Mouse (Mus musculus) embryonic facial prominence, embryonic 15.5 days (tissue): ENCODE measurements around the gene Scgb2b20. TPM values are rescaled to one million over a fixed set of nuclear protein-coding genes. Genes with fewer than 3 reads are reported as not detected.
"Not testable (repeated sequence)": the region's sequence is repeated elsewhere in the genome, so short reads cannot be mapped to it uniquely, and the experiment has no call there.

ENCODE experiments used
- ATAC-seq: fragments of 200-750 bp; cut with Nextera tagmentation; 2 replicates; pipeline ENCODE4 v1.8.0; 2017; ENCODE audit warnings: low read depth, moderate TSS enrichment; ENCODE audit not compliant: insufficient number of reproducible peaks, low FRiP score, low TSS enrichment
- H3K27ac ChIP-seq: fragments of 300-500 bp; sonication (generic); replicated peaks from 2 replicates; pipeline ENCODE4 v1.5.1; 2015; ENCODE audit warnings: mild to moderate bottlenecking, inconsistent platforms
- H3K27me3 ChIP-seq: fragments of 300-500 bp; sonication (generic); 2 replicates; pipeline ENCODE4 v1.6.1; 2015; ENCODE audit warnings: inconsistent platforms
- H3K36me3 ChIP-seq: fragments of 300-500 bp; sonication (generic); 2 replicates; pipeline ENCODE4 v1.6.1; 2015; ENCODE audit warnings: mild to moderate bottlenecking, inconsistent platforms
- H3K4me1 ChIP-seq: fragments of 300-500 bp; sonication (generic); 2 replicates; pipeline ENCODE4 v1.6.1; 2015; ENCODE audit warnings: inconsistent platforms
- H3K4me2 ChIP-seq: fragments of 300-500 bp; sonication (generic); replicated peaks from 2 replicates; pipeline ENCODE4 v1.6.1; 2015; ENCODE audit warnings: mild to moderate bottlenecking, inconsistent platforms
- H3K4me3 ChIP-seq: fragments of 300-500 bp; sonication (generic); replicated peaks from 2 replicates; pipeline ENCODE4 v1.5.1; 2015; ENCODE audit warnings: mild to moderate bottlenecking, inconsistent platforms
- H3K9ac ChIP-seq: fragments of 300-500 bp; sonication (generic); 2 replicates; pipeline ENCODE4 v1.6.1; 2015; ENCODE audit warnings: inconsistent platforms
- H3K9me3 ChIP-seq: fragments of 300-500 bp; sonication (generic); replicated peaks from 2 replicates; pipeline ENCODE4 v1.6.1; 2016; ENCODE audit warnings: inconsistent platforms
- WGBS: fragments of 180-500 bp; shearing (Covaris S2); methylation state at CpG from one replicate; pipeline ENCODE4 v1.1.7; 2015; 5-methylcytosine and 5-hydroxymethylcytosine counted together
- polyA plus RNA-seq: library from polyadenylated mRNA; unstranded; fragments of >200 nt; fragmentation: Nextera tagmentation; extraction: Ambion mirVana; gene quantifications from 2 replicates; pipeline ENCODE4 v1.2.1, GENCODE M21; 2015

Scgb2b20 gene
- not detected in 2 replicates for polyA plus RNA-seq

- H3K27me3 ChIP-seq, H3K27ac ChIP-seq, H3K36me3 ChIP-seq, H3K4me1 ChIP-seq, H3K9me3 ChIP-seq, H3K4me2 ChIP-seq, ATAC-seq, H3K4me3 ChIP-seq, H3K9ac ChIP-seq: not testable (repeated sequence)
- 87% methylated on average over 2 of the region's 2 CpGs for WGBS
These were observed at the start of gene Scgb2b20 for GRCm38 (mm10) chr7:33366222-33366621. Gene Scgb2b20 (minus strand): TSS chr7:33366322.

- not testable (repeated sequence) for H3K4me3 ChIP-seq, H3K9me3 ChIP-seq, H3K36me3 ChIP-seq, ATAC-seq, H3K4me1 ChIP-seq, H3K27me3 ChIP-seq, H3K4me2 ChIP-seq, H3K9ac ChIP-seq, H3K27ac ChIP-seq
- WGBS, result 44% methylated on average over 1 of the region's 1 CpGs
These were observed 43.6 kb upstream of the Scgb2b20 start for GRCm38 (mm10) chr7:33409681-33410080.

GRCm38 (mm10) chr7:33401650-33402049 is 35.5 kb upstream of the Scgb2b20 start:
- Histone ChIP-seq H3K4me2 (no peak overlapping the region), H3K27ac (no peak overlapping the region), H3K9me3 (peaks cover 6% of the 10 kb centered on the region; the same call in 1 of the 2 replicates), H3K36me3 (no peaks in the 10 kb centered on the region), H3K4me1 (no peaks in the 10 kb centered on the region), H3K27me3 (no peaks in the 10 kb centered on the region), H3K4me3 (no peak overlapping the region), H3K9ac (no peak overlapping the region)
- WGBS, result 63% methylated on average over 1 of the region's 1 CpGs
- no peak for ATAC-seq

DNA sequence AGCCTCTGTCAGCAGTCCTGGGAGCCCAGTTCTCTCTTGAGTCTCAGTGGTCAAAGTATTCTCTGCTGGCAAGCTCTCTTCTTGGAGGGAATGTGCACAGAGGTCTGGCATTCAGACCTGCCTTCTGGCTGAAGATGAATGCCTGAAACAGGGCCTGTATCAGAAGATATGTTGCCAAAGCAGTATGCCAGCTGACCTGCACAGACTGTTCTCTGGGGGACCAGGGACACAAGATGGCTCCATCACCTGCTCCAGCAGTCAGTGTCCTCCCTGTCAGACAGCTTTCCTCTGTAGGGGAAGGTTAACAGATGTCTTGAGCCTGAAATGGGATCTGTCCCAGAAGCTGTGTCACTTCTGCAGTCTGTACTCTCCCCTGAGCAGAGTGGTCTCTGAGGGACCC is 33.6 kb upstream of the Scgb2b20 start:
- H3K4me1 ChIP-seq, ATAC-seq, H3K9ac ChIP-seq: not testable (repeated sequence)

DNA sequence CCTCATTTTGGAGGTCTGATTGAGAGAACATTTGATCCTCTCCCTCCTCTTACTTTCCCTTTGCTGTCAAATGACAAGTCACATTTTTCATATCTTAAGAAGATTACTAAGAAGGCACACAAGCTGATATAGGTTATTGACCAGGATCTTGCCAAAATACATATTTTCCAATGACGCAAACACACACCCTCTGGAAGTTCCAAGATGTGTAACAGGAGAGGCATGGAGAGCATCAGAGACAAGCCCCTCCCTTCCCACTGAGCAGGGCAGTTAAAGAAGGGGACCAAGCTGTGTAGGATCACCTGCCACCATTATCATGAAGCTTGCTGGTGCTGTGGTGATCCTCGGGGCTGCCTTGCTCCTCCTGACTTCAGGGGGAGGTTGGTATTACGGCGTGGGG is 6.8 kb upstream of the Scgb2b20 start, which contains the start of gene Scgb1b20:
TSS of gene Scgb1b20 (plus strand) at position 301 of the 400 bp plus-strand sequence.
- H3K9ac ChIP-seq, H3K27me3 ChIP-seq, H3K4me3 ChIP-seq, H3K36me3 ChIP-seq, ATAC-seq, H3K4me2 ChIP-seq, H3K4me1 ChIP-seq, H3K9me3 ChIP-seq, H3K27ac ChIP-seq: not testable (repeated sequence)
- WGBS, result 83% methylated on average over 4 of the region's 4 CpGs

More for the DNA sequence above, 33.6 kb upstream of the Scgb2b20 start:
- not testable (repeated sequence) for H3K9me3 ChIP-seq, H3K27ac ChIP-seq, H3K4me2 ChIP-seq, H3K27me3 ChIP-seq, H3K36me3 ChIP-seq, H3K4me3 ChIP-seq

Other genes starting within 250 kb of the Scgb2b20 start
- gene Scgb2b18, start 192.5 kb downstream of the Scgb2b20 start, polyA plus RNA-seq, result not detected in 2 replicates
- gene Scgb1b18, start 180.8 kb downstream of the Scgb2b20 start, polyA plus RNA-seq, result not detected in 2 replicates
- not detected in 2 replicates for gene Scgb2b19, start 86.0 kb downstream of the Scgb2b20 start, polyA plus RNA-seq
- gene Scgb1b19, start 79.0 kb downstream of the Scgb2b20 start, polyA plus RNA-seq, result not detected in 2 replicates
- gene Scgb1b20, start 6.9 kb upstream of the Scgb2b20 start, polyA plus RNA-seq, result not detected in 2 replicates
- gene Scgb2b21, start 154.1 kb upstream of the Scgb2b20 start, polyA plus RNA-seq, result not detected in 2 replicates